Mouse (Mus musculus): Measurements from ENCODE around the gene 1810049J17Rik. TPM values are rescaled to one million over a fixed set of nuclear protein-coding genes. Genes with fewer than 3 reads are reported as not detected.

The 1810049J17Rik gene
- total and polyA plus RNA-seq, 3 experiments: not detected

DNA sequence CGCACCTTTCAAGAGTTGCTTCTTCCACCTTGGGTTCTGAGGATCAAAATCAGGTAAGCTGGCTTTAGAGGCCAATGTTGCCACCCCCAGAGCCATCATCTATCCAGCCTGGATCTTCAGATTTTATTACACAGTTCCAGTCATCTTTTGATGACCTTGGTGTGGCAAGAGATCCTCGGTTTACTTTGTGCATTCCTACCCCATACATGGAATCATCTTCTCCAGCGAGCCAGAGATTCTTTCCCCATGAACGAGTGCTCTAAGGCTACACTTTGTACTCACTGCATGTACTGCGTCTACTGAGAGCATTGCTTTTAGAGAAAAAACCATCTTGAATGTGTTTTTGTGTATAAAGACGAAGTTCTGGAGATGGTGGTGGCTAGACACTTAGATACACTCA, 33.6 kb upstream of the 1810049J17Rik start:
- Histone ChIP-seq H3K4me1 (ENCODE audit: control insufficient read depth, insufficient read depth, low read length) (peaks cover 5% of the 10 kb centered on the region), H3K79me2 (replicated peaks; ENCODE audit: control insufficient read depth, insufficient read depth, low read length) (no peaks in the 10 kb centered on the region), H3K36me3 (ENCODE audit: control insufficient read depth, insufficient read depth, low read length) (peaks cover 16% of the 10 kb centered on the region), H3K27ac (no peak overlapping the region), H3K9ac (ENCODE audit: low read depth, low read length) (no peak overlapping the region), H3K27me3 (ENCODE audit: control insufficient read depth, insufficient read depth, low read length) (no peaks in the 10 kb centered on the region), H3K4me3 (no peak overlapping the region)
- no peak for TF ChIP-seq CTCF (IDR thresholded peaks at IDR 0.05)
- TF ChIP-seq POLR2A (IDR thresholded peaks at IDR 0.05; ENCODE audit: insufficient read depth, low read depth, low read length): no peak
- TF ChIP-seq EP300 (IDR thresholded peaks at IDR 0.05; ENCODE audit: insufficient read depth, low read depth, low read length): no peak
- intact Hi-C loops (cut with DNase I): loop anchor here (5.0 kb wide), 1 partner anchor 83 kb away; no protein-coding TSS in a partner anchor
- 90% methylated on average over 6 of the region's 6 CpGs for WGBS
- no peak for DNase-seq

- Histone ChIP-seq H3K4me3 (no peak overlapping the region), H3K36me3 (ENCODE audit: control insufficient read depth, insufficient read depth, low read length) (peaks cover 17% of the 10 kb centered on the region), H3K79me2 (replicated peaks; ENCODE audit: control insufficient read depth, insufficient read depth, low read length) (no peaks in the 10 kb centered on the region), H3K9ac (ENCODE audit: low read depth, low read length) (no peak overlapping the region), H3K27ac (no peak overlapping the region), H3K27me3 (ENCODE audit: control insufficient read depth, insufficient read depth, low read length) (no peaks in the 10 kb centered on the region), H3K4me1 (ENCODE audit: control insufficient read depth, insufficient read depth, low read length) (peaks cover 5% of the 10 kb centered on the region)
- intact Hi-C loops (cut with DNase I): no loop called here
- no peak for DNase-seq
- TF ChIP-seq POLR2A (IDR thresholded peaks at IDR 0.05; ENCODE audit: insufficient read depth, low read depth, low read length): no peak
- TF ChIP-seq CTCF (IDR thresholded peaks at IDR 0.05): peak; percentile 51
- 69% methylated on average over 2 of the region's 2 CpGs for WGBS
Observed at GRCm38 (mm10) chr15:12354281-12354810, 32.6 kb upstream of the 1810049J17Rik start.

- no peaks in the 10 kb centered on the region for H3K27me3 ChIP-seq (ENCODE audit: control insufficient read depth, insufficient read depth, low read length)
- no peak for TF ChIP-seq CTCF (IDR thresholded peaks at IDR 0.05)
- no peak for TF ChIP-seq EP300 (IDR thresholded peaks at IDR 0.05; ENCODE audit: insufficient read depth, low read depth, low read length)
- no peak for TF ChIP-seq POLR2A (IDR thresholded peaks at IDR 0.05; ENCODE audit: insufficient read depth, low read depth, low read length)
- no peak overlapping the region for H3K9ac ChIP-seq (ENCODE audit: low read depth, low read length)
- no peaks in the 10 kb centered on the region; the same call in 1 of the 2 replicates for H3K79me2 ChIP-seq (replicated peaks; ENCODE audit: control insufficient read depth, insufficient read depth, low read length)
- 98% methylated on average over 7 of the region's 7 CpGs for WGBS
- no peak overlapping the region for H3K4me3 ChIP-seq
- peaks cover 5% of the 10 kb centered on the region for H3K4me1 ChIP-seq (ENCODE audit: control insufficient read depth, insufficient read depth, low read length)
- peaks cover 18% of the 10 kb centered on the region for H3K36me3 ChIP-seq (ENCODE audit: control insufficient read depth, insufficient read depth, low read length)
- no peak for DNase-seq
- intact Hi-C loops (cut with DNase I): no loop called here
- no peak overlapping the region for H3K27ac ChIP-seq
Observed at GRCm38 (mm10) chr15:12351470-12351869, 29.8 kb upstream of the 1810049J17Rik start.

- H3K9ac ChIP-seq (ENCODE audit: low read depth, low read length): no peak overlapping the region
- H3K27ac ChIP-seq: no peak overlapping the region
- 82% methylated on average over 5 of the region's 5 CpGs for WGBS
- H3K4me1 ChIP-seq (ENCODE audit: control insufficient read depth, insufficient read depth, low read length): peaks cover 5% of the 10 kb centered on the region
- H3K27me3 ChIP-seq (ENCODE audit: control insufficient read depth, insufficient read depth, low read length): no peaks in the 10 kb centered on the region
- H3K36me3 ChIP-seq (ENCODE audit: control insufficient read depth, insufficient read depth, low read length): peaks cover 17% of the 10 kb centered on the region
- no peaks in the 10 kb centered on the region; the same call in 1 of the 2 replicates for H3K79me2 ChIP-seq (replicated peaks; ENCODE audit: control insufficient read depth, insufficient read depth, low read length)
- DNase-seq: no peak
- intact Hi-C loops (cut with DNase I): no loop called here
- H3K4me3 ChIP-seq: no peak overlapping the region
- TF ChIP-seq CTCF (IDR thresholded peaks at IDR 0.05) (no peak), EP300 (IDR thresholded peaks at IDR 0.05; ENCODE audit: insufficient read depth, low read depth, low read length) (no peak)
Observed at GRCm38 (mm10) chr15:12349840-12350239, 28.1 kb upstream of the 1810049J17Rik start.

GRCm38 (mm10) chr15:12348950-12349349, 27.3 kb upstream of the 1810049J17Rik start:
- WGBS: 84% methylated on average over 3 of the region's 3 CpGs
- no peak overlapping the region for H3K27ac ChIP-seq
- peaks cover 17% of the 10 kb centered on the region for H3K36me3 ChIP-seq (ENCODE audit: control insufficient read depth, insufficient read depth, low read length)
- DNase-seq: no peak
- H3K4me3 ChIP-seq: no peak overlapping the region
- TF ChIP-seq CTCF (IDR thresholded peaks at IDR 0.05): no peak
- no peak for TF ChIP-seq POLR2A (IDR thresholded peaks at IDR 0.05; ENCODE audit: insufficient read depth, low read depth, low read length)
- no peak for TF ChIP-seq EP300 (IDR thresholded peaks at IDR 0.05; ENCODE audit: insufficient read depth, low read depth, low read length)
- intact Hi-C loops (cut with DNase I): no loop called here
- no peaks in the 10 kb centered on the region; the same call in none of the 2 replicates for H3K79me2 ChIP-seq (replicated peaks; ENCODE audit: control insufficient read depth, insufficient read depth, low read length)
- H3K9ac ChIP-seq (ENCODE audit: low read depth, low read length): no peak overlapping the region
- peaks cover 3% of the 10 kb centered on the region for H3K4me1 ChIP-seq (ENCODE audit: control insufficient read depth, insufficient read depth, low read length)
- H3K27me3 ChIP-seq (ENCODE audit: control insufficient read depth, insufficient read depth, low read length): no peaks in the 10 kb centered on the region

DNA sequence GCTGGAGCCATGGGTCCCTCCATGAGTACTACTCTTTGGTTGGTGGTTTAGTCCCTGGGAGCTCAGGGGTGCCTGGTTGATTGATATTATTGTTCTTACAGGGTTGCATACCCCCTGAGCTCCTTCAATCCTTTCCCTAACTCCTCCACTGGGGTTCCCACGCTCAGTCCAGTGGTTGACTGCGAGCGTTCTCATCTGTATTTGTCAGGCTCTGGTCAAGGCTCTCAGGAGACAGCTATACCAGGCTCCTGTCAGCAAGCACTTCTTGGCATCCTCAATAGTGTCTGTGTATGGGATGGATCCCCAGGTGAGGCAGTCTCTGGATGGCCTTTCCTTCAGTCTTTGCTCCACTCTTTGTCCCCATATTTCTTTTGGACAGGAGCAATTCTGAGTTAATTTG, 25.2 kb upstream of the 1810049J17Rik start:
- WGBS: 97% methylated on average over 3 of the region's 3 CpGs

More for the DNA sequence above, 25.2 kb upstream of the 1810049J17Rik start:
- Histone ChIP-seq H3K36me3 (ENCODE audit: control insufficient read depth, insufficient read depth, low read length) (peaks cover 13% of the 10 kb centered on the region), H3K4me1 (ENCODE audit: control insufficient read depth, insufficient read depth, low read length) (no peaks in the 10 kb centered on the region), H3K27ac (no peak overlapping the region), H3K9ac (ENCODE audit: low read depth, low read length) (no peak overlapping the region), H3K4me3 (no peak overlapping the region), H3K27me3 (ENCODE audit: control insufficient read depth, insufficient read depth, low read length) (no peaks in the 10 kb centered on the region), H3K79me2 (replicated peaks; ENCODE audit: control insufficient read depth, insufficient read depth, low read length) (peaks cover 2% of the 10 kb centered on the region)
- TF ChIP-seq EP300 (IDR thresholded peaks at IDR 0.05; ENCODE audit: insufficient read depth, low read depth, low read length) (no peak), CTCF (IDR thresholded peaks at IDR 0.05) (no peak)
- intact Hi-C loops (cut with DNase I): no loop called here
- no peak for DNase-seq
